Mouse (Mus musculus) spleen, adult 2 months (tissue): ENCODE measurements around the gene L3mbtl2.

Experiments
- CTCF ChIP-seq: fragments of 200-500 bp; IDR thresholded peaks from 2 replicates; pipeline ENCODE4 v1.5.1; 2011; ENCODE audit warnings: mild to moderate bottlenecking, inconsistent platforms; ENCODE audit not compliant: insufficient read depth, insufficient read length, insufficient replicate concordance; ENCODE audit errors: extremely low read depth
- POLR2A ChIP-seq: fragments of 200-500 bp; IDR thresholded peaks from 2 replicates; pipeline ENCODE4 v1.6.1; 2011; ENCODE audit warnings: low read depth, low read length, inconsistent platforms

GRCm38 (mm10) chr15:81709686-81710085 lies 46.0 kb downstream of the L3mbtl2 start:
- TF ChIP-seq CTCF (no peak), POLR2A (no peak)
